Mouse (Mus musculus) heart, postnatal 0 days (tissue): Measurements from ENCODE around the gene Clec3b. TPM values are rescaled to one million over a fixed set of nuclear protein-coding genes. Genes with fewer than 3 reads are reported as not detected.

Experiments used
- ATAC-seq: fragments of 200-750 bp; cut with Nextera tagmentation; 2 replicates; pipeline ENCODE4 v1.8.0; 2017; ENCODE audit warnings: low read depth, moderate number of reproducible peaks, moderate library complexity; ENCODE audit not compliant: insufficient read depth
- DNase-seq: peaks from one replicate; pipeline ENCODE4 v3.0.0-alpha.2; 2016; ENCODE audit warnings: low spot score
- H3K27ac ChIP-seq: fragments of 300-500 bp; sonication (generic); 2 replicates; pipeline ENCODE4 v1.5.1; 2014; ENCODE audit warnings: low read depth, mild to moderate bottlenecking
- H3K27me3 ChIP-seq: fragments of 300-500 bp; sonication (generic); 2 replicates; pipeline ENCODE4 v1.6.1; 2014; ENCODE audit warnings: low read length, mixed read lengths; ENCODE audit not compliant: control insufficient read depth, insufficient read depth
- H3K36me3 ChIP-seq: fragments of 300-500 bp; sonication (generic); replicated peaks from 2 replicates; pipeline ENCODE4 v1.6.1; 2014; ENCODE audit warnings: low read length, mixed read lengths; ENCODE audit not compliant: control insufficient read depth, insufficient read depth
- H3K4me1 ChIP-seq: fragments of 300-500 bp; sonication (generic); 2 replicates; pipeline ENCODE4 v1.6.1; 2014; ENCODE audit warnings: antibody characterized with exemption; ENCODE audit not compliant: control insufficient read depth, insufficient read depth
- H3K4me2 ChIP-seq: fragments of 300-500 bp; sonication (generic); 2 replicates; pipeline ENCODE4 v1.6.1; 2014; ENCODE audit warnings: low read depth, mild to moderate bottlenecking, low read length, moderate library complexity
- H3K4me3 ChIP-seq: fragments of 300-500 bp; sonication (generic); 2 replicates; pipeline ENCODE4 v1.5.1; 2014; ENCODE audit warnings: low read depth, low read length
- H3K9ac ChIP-seq: fragments of 300-500 bp; sonication (generic); replicated peaks from 2 replicates; pipeline ENCODE4 v1.6.1; 2014; ENCODE audit warnings: low read depth, low read length, mixed read lengths
- H3K9me3 ChIP-seq: fragments of 300-500 bp; sonication (generic); replicated peaks from 2 replicates; pipeline ENCODE4 v1.6.1; 2016; ENCODE audit warnings: low read length; ENCODE audit not compliant: control insufficient read depth
- CTCF ChIP-seq: IDR thresholded peaks from 2 replicates; pipeline ENCODE4 v1.5.1; 2016; ENCODE audit warnings: antibody characterized with exemption, control low read depth, low read depth
- EP300 ChIP-seq: IDR thresholded peaks from 2 replicates; pipeline ENCODE4 v1.6.1; 2016; ENCODE audit warnings: antibody characterized with exemption, low read depth
- WGBS: fragments of 180-500 bp; shearing (Covaris S2); extraction: QIAGEN DNeasy Blood & Tissue Kit; methylation state at CpG from one replicate; pipeline ENCODE4 v1.1.7; 2014; 5-methylcytosine and 5-hydroxymethylcytosine counted together
- polyA plus RNA-seq: library from polyadenylated mRNA; unstranded; fragments of >200 nt; fragmentation: Nextera tagmentation; extraction: Ambion mirVana; gene quantifications from 2 replicates; pipeline ENCODE4 v1.2.1, GENCODE M21; 2015
- total RNA-seq: library from RNA; depleted of rRNA; stranded (reverse); fragments of >200 nt; gene quantifications from 2 replicates; pipeline ENCODE4 v1.2.3, GENCODE M21; 2014; ENCODE audit warnings: low replicate concordance

The Clec3b gene
- total and polyA plus RNA-seq, 2 experiments from 2014 or later, result 5.5 to 26.8 TPM

- H3K4me2 ChIP-seq, result peak overlapping the region; percentile 98
- TF ChIP-seq CTCF (no peak), EP300 (no peak)
- peaks cover 17% of the 10 kb centered on the region for H3K4me1 ChIP-seq
- peaks cover 9% of the 10 kb centered on the region; the same call in 1 of the 2 replicates for H3K36me3 ChIP-seq
- peak overlapping the region; percentile 90; the same call in 1 of the 2 replicates for H3K9ac ChIP-seq
- no peaks in the 10 kb centered on the region for H3K9me3 ChIP-seq
- H3K27ac ChIP-seq, result no peak overlapping the region
- no peak for DNase-seq
- H3K27me3 ChIP-seq, result no peaks in the 10 kb centered on the region
- 48% methylated on average over 8 of the region's 8 CpGs for WGBS
- ATAC-seq, result no peak
- H3K4me3 ChIP-seq, result peak overlapping the region; percentile 97; the same call in 1 of the 2 replicates
These were observed 39.0 kb upstream of the Clec3b start for GRCm38 (mm10) chr9:123111751-123112221.

DNA sequence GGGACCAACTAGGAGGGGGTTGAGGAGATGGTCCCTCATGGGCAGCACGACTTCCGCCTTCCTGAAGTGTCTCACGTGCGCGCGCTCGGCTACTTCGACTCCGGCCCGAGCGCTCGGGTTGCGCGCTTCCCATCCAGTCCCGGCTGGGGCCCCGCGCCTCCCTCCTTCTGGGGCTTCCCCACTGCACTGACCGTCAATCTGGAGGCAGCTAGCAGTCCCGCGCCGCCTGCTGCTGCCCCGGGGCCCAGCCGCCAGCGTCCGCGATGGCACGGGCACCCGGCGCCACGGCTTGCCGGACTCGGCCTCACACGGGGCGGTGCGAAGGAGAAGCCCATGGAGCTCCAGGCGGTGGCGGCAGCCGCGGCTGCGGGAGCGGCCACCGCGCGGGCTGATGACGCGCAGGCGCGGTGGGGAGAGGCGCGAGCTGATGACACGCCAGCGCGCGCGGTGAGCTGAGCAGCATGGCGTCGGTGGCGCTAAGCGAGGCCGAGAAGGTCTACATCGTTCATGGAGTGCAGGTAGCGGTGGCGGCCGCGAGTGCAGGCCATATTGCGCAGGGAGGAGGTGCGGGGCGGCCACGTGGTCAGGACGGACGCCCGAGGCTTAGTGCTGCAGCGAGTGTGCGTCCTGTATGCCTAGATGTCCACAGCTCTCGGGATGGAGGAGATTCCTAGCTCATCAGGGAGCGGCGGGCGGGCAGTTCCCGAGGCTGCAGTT is 37.8 kb upstream of the Clec3b start, which contains the start of the genes Zdhhc3 and Exosc7:
Zdhhc3 (minus strand) TSS at position 401 of the 717 bp plus-strand sequence.
Exosc7 (plus strand) TSS at position 411 of the 717 bp plus-strand sequence.
- no peaks in the 10 kb centered on the region for H3K27me3 ChIP-seq
- no peaks in the 10 kb centered on the region for H3K9me3 ChIP-seq
- H3K36me3 ChIP-seq, result peaks cover 11% of the 10 kb centered on the region; the same call in 1 of the 2 replicates
- H3K27ac ChIP-seq, result peak within 1 kb of the TSS; percentile 93
- DNase-seq, result peak; percentile 83
- 0% methylated on average over 71 of the region's 79 CpGs for WGBS
- peak; percentile 95 for ATAC-seq
- peak within 1 kb of the TSS; percentile 98 for H3K4me2 ChIP-seq
- no peak for TF ChIP-seq CTCF
- H3K4me3 ChIP-seq, result peak within 1 kb of the TSS; percentile 97
- H3K4me1 ChIP-seq, result peaks cover 17% of the 10 kb centered on the region
- peak within 1 kb of the TSS; percentile 90 for H3K9ac ChIP-seq

GRCm38 (mm10) chr9:123113931-123114330 is 36.8 kb upstream of the Clec3b start:
- Histone ChIP-seq H3K4me3 (peak overlapping the region; percentile 97), H3K9ac (peak overlapping the region; percentile 90), H3K4me1 (peaks cover 17% of the 10 kb centered on the region), H3K9me3 (no peaks in the 10 kb centered on the region), H3K27me3 (no peaks in the 10 kb centered on the region), H3K27ac (peak overlapping the region; percentile 93), H3K36me3 (peaks cover 17% of the 10 kb centered on the region), H3K4me2 (peak overlapping the region; percentile 98)
- TF ChIP-seq EP300, result no peak
- TF ChIP-seq CTCF, result no peak
- WGBS, result 60% methylated on average over 6 of the region's 6 CpGs
- ATAC-seq (no peak), DNase-seq (no peak)

DNA sequence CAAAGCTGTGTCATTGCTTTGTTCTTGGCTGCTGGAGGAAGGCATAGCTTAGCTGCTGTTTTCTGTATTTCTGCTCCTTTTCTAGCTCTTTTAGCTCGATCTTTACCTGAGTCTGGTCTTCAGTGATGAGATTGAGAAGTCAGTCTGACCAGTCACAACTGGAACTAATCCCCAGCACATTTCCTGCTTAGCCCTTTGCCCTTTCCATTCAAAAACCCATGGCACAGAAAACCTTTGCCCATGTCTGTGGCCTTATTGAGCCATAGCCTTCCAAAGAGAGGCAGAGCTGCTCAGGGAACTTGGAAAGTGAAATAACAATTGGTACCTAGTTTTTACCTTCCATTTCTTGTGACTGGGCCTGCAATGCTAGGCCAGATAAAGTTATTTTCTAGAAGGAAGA is 35.2 kb upstream of the Clec3b start:
- Histone ChIP-seq H3K9me3 (no peaks in the 10 kb centered on the region), H3K4me3 (no peak overlapping the region), H3K4me1 (peaks cover 17% of the 10 kb centered on the region), H3K9ac (no peak overlapping the region), H3K27me3 (no peaks in the 10 kb centered on the region), H3K36me3 (peaks cover 33% of the 10 kb centered on the region), H3K27ac (no peak overlapping the region), H3K4me2 (no peak overlapping the region)
- DNase-seq (no peak), ATAC-seq (no peak)
- WGBS, result 84% methylated on average over 1 of the region's 1 CpGs
- TF ChIP-seq EP300 (no peak), CTCF (no peak)

GRCm38 (mm10) chr9:123123017-123123416 is 27.7 kb upstream of the Clec3b start:
- TF ChIP-seq EP300 (no peak), CTCF (no peak)
- Histone ChIP-seq H3K4me3 (no peak overlapping the region), H3K4me2 (no peak overlapping the region), H3K4me1 (no peaks in the 10 kb centered on the region), H3K9ac (no peak overlapping the region), H3K27ac (no peak overlapping the region), H3K27me3 (no peaks in the 10 kb centered on the region), H3K36me3 (peaks cover 64% of the 10 kb centered on the region), H3K9me3 (no peaks in the 10 kb centered on the region)
- WGBS, result 84% methylated on average over 3 of the region's 3 CpGs
- no peak for DNase-seq
- no peak for ATAC-seq
